Mouse (Mus musculus) G1E-ER4 (cell line): ENCODE data around the gene Orc3. TPM values are rescaled to one million over a fixed set of nuclear protein-coding genes. Genes with fewer than 3 reads are reported as not detected.

ENCODE experiments used
- GATA1 ChIP-seq: IDR thresholded peaks from one replicate; pipeline ENCODE4 v1.8.0; 2012; ENCODE audit warnings: low read length, inconsistent platforms
- polyA plus RNA-seq: library from polyadenylated mRNA; stranded (reverse); fragments of >175 nt; gene quantifications from 2 replicates; pipeline ENCODE4 v1.2.3, GENCODE M21; 2012

The Orc3 gene
- 2.6 and 3.9 TPM in 2 replicates for polyA plus RNA-seq

GRCm38 (mm10) chr4:34614630-34615094 is at the start of gene Orc3, which contains the start of gene Rars2:
Gene Orc3 (minus strand): TSS chr4:34614944.
Gene Rars2 (plus strand): TSS chr4:34614957.
- TF ChIP-seq GATA1, result no peak

GRCm38 (mm10) chr4:34661927-34662326 is 47.2 kb upstream of the Orc3 start:
- TF ChIP-seq GATA1, result no peak

DNA sequence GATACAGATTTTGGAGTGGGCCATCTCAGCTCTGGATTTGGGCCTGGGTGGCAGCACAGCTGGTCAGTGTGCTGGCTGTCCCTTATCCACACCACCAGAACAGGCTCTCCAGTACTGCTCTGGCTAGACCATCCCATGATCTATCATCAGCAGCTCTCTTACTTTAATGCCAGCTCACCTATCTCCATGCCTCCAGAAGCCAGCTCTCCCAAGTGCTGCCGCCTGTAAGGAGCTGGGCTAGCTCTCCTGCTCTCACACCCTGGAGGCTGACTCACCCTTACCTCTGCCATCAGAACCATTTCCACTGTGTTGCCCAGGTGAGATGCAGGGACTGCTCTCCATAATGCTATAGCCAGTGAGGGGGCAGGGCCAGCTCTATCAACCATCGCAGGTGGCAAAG is 46.8 kb upstream of the Orc3 start:
- no peak for TF ChIP-seq GATA1

GRCm38 (mm10) chr4:34659012-34659411 is 44.3 kb upstream of the Orc3 start:
- TF ChIP-seq GATA1, result no peak

- no peak for TF ChIP-seq GATA1
Measured at GRCm38 (mm10) chr4:34656101-34656500, 41.4 kb upstream of the Orc3 start.

- no peak for TF ChIP-seq GATA1
Measured at GRCm38 (mm10) chr4:34653179-34653578, 38.4 kb upstream of the Orc3 start.

DNA sequence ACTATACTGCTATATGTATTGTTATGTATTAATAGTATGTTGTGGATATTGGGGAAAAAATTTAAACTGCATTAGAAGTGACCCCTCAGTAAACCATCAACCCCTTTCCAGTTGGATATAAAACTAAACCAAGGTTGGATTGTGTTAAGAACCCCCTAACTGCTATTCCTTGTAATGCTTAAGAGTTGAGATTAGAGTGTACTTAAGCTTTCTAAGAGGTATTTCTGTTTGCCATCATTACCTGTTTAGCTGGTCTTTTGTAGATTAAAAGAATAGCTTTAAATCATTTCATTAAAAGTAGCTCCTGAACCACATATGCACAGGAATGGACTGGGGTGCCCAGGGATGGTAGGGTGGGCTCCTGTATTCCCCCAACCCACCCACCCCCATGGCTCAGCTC is 30.0 kb upstream of the Orc3 start:
- no peak for TF ChIP-seq GATA1

DNA sequence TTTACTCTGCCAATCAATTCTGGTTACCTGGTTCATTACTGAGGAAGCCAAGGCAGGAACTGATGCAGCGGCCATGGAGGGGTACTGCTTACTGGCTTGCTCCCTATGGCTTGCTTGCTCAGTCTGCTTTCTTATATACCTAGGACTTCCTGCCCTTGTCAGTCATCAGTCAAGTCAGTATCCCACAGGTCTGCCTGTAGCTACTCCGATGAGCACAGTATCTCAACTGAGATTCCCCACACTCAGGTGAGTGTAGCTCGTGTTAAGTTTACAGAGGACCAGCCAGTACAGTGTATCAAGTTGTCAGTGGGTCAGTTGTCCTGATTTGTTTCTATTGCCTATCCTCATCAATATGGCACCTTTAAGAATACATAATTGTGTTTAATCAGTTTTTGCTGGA is 26.0 kb upstream of the Orc3 start:
- no peak for TF ChIP-seq GATA1

- no peak for TF ChIP-seq GATA1
Measured at GRCm38 (mm10) chr4:34639745-34640364, 25.1 kb upstream of the Orc3 start.

DNA sequence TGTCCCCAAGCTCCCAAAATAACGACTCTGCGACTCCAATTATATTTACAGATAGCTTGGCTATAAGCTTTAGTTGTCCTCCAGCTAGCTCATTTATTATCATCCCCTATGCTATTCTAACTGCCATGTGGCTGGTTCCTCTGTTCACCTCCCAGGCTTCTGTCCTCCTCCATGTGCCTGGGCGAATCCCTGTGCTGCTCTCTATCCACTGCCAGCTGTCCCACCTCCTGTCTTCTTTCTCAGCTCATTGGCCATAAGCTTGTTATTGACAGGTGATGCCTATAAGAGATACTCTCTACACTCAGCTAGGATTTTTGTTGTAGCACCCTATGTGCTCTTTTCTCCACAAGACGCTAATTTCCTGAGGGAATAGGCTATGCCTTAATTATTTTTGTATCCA is 23.1 kb upstream of the Orc3 start:
- TF ChIP-seq GATA1, result no peak

- TF ChIP-seq GATA1, result no peak
Measured at GRCm38 (mm10) chr4:34637386-34637785, 22.6 kb upstream of the Orc3 start.

- TF ChIP-seq GATA1, result no peak
Measured at GRCm38 (mm10) chr4:34636036-34636435, 21.3 kb upstream of the Orc3 start.

DNA sequence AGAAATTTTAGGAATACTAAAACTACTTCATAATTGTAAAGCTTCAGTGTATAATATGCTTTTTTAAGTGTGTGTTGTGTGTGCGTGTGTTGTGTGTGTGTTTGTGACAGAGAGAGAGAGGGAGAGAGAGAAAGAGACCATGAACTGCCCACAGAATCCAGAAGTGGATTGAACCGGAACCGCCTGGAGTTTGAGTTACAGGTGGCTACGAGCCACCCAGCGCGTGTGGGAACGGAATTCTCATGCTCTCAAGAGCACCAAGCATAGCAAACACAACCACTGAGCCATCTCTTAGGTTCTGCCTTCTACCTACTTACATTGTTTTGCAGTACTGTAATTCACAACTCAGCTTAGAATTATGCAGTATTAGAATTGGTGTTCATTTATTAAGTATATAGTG is 19.4 kb upstream of the Orc3 start:
- no peak for TF ChIP-seq GATA1

- no peak for TF ChIP-seq GATA1
Measured at GRCm38 (mm10) chr4:34629956-34630355, 15.2 kb upstream of the Orc3 start.

GRCm38 (mm10) chr4:34626401-34626800 is 11.7 kb upstream of the Orc3 start:
- no peak for TF ChIP-seq GATA1

GRCm38 (mm10) chr4:34625556-34625955 is 10.8 kb upstream of the Orc3 start:
- TF ChIP-seq GATA1, result no peak

- no peak for TF ChIP-seq GATA1
Measured at GRCm38 (mm10) chr4:34616146-34616545, 1.4 kb upstream of the Orc3 start.

GRCm38 (mm10) chr4:34615303-34615702 is 559 bp upstream of the Orc3 start:
- no peak for TF ChIP-seq GATA1

- no peak for TF ChIP-seq GATA1
Measured at GRCm38 (mm10) chr4:34613571-34614145, 1.1 kb downstream of the Orc3 start.
